Mouse (Mus musculus): ENCODE measurements around the gene Ptprs.

The Ptprs gene

GRCm38 (mm10) chr17:56420022-56420421 lies 56.3 kb downstream of the Ptprs start:
- no peak for DNase-seq

DNA sequence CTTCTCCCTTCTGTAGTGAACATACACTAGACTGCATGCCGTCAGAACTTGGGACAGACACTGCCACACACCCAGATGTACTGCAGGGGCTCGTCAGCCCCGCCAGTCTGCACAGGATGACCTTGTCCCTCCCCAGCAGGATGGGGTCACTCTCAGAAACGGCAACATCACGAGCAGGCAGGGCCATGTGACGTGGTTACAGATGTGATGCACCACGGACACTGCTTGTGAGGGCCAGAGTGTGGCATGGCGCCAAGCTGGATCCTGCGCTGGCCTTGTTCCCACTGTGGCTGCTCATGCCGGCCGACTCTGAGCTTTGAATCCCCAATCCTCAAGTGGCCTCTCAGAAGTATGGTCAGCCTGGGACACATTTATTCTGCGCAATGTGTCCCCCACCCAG lies 58.0 kb downstream of the Ptprs start:
- DNase-seq: no peak

GRCm38 (mm10) chr17:56414785-56415184 lies 61.5 kb downstream of the Ptprs start:
- DNase-seq: no peak

DNA sequence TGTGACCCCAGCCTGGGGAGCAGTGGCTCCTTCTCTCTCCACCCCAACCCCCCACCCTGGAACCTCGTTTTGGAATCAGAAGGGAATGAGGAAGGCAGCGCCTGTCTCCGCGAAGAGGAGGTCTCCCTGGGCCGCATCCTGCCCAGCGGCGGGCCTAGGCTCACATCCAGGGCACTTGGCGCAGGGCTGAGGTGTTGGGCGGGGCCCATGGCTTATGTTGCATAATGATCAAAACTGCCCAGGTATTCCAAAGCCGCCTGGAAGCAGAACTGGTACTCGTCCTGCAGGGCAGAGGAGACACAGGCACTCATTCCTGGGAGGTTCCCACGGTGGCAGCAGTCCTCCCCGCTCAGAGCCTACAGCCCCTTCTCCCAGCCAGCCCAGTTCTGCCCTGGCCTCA lies 63.2 kb downstream of the Ptprs start:
- no peak for DNase-seq

GRCm38 (mm10) chr17:56411437-56411836 lies 64.8 kb downstream of the Ptprs start:
- no peak for DNase-seq

GRCm38 (mm10) chr17:56409759-56410158 lies 66.5 kb downstream of the Ptprs start:
- peak; percentile 43 for DNase-seq

DNA sequence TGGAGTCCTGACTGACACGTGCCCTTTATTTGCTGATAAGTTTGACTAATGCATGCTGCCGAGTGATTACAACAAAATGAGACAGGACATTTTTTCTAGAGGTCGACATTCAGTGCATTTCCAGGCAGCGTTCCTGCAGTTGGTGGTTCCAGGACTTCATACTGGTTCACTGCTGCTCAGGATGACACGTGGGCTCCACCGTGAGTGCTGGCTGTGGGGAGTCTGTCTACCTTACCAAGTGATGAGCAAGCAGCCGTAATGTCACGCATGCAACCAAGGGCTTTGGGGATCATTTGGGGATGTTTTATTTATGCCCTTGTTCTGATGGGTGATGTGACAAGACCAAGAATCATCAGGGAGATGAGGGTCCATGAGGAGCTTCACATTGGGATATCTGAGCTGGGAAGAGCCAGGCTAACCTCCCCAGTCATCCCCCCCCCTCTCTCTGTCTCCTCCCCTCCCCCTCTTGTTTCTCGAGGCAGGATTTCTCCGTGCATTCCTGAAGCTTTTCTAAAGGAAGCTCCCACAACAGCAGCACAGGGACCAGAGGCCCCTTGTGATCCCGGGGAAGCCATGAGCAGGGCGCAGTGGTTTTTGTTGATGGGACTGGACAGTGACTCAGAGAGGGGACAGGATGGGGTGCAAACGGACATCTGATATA lies 67.2 kb downstream of the Ptprs start:
- DNase-seq: peak; percentile 53

DNA sequence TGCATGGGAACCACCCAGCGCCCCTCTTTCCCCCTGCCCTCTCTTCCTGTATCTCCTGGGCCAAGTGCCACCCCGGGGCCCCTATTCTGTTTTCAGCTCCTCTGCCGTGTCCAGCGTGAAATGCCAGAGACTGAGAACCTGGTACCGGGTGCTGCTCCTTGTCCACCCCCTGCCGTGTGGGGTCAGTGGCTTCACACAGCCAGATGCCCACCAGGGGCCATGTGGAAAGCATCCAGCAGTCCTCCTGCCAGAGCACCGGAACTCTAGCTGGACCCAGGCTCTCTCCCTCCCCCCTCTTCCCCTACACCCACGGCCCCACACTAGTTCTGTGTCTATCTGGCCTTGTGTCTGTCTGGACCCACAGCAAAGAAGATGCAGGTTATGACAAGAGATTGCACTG lies 68.9 kb downstream of the Ptprs start:
- DNase-seq: peak; percentile 45

- DNase-seq: peak; percentile 66
Observed at GRCm38 (mm10) chr17:56406878-56407277, 69.4 kb downstream of the Ptprs start.

GRCm38 (mm10) chr17:56405856-56406840 lies 70.1 kb downstream of the Ptprs start:
- DNase-seq: peak; percentile 30

- DNase-seq: no peak
Observed at GRCm38 (mm10) chr17:56405341-56405740, 70.9 kb downstream of the Ptprs start.

GRCm38 (mm10) chr17:56401051-56401521 lies 75.2 kb downstream of the Ptprs start:
- no peak for DNase-seq

DNA sequence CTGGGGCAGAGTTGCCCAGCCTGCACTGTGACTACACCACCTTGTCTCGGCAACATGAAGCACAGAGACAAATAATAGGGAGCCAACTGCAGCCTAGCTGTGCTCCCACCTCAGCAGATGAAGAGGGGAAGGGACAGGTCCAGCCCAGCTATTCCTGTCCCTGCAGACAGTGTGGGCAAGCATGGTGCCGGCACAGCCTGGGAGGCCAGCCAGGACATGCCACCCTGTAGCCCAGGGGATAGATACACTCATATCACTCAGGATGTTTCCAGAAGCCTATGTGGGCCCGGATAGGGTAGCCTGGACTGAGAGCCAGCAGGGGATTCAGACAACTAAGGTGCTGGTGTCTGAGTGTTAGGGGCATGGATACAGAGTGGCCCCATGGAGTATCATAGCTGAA lies 76.1 kb downstream of the Ptprs start:
- DNase-seq: no peak

DNA sequence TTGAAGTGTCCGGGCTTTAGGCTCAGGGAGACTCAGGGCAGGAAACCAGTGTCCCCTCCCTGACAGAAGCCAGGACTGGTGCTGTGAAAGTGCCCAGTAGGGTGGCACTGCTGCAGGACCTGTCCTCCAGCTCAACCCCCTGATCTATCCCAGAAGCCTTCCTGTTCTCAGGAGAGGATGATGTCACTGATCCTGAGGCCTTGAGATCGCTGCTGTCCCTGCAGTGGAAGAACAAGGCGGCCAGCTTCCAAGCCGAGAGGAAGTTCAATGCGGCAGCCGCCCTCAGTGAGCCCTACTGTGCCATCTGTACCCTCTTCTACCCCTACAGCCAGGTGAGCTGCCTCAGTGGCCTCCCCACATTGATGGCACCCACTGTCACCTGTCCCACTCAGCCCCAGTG lies 80.2 kb downstream of the Ptprs start:
- DNase-seq: no peak

DNA sequence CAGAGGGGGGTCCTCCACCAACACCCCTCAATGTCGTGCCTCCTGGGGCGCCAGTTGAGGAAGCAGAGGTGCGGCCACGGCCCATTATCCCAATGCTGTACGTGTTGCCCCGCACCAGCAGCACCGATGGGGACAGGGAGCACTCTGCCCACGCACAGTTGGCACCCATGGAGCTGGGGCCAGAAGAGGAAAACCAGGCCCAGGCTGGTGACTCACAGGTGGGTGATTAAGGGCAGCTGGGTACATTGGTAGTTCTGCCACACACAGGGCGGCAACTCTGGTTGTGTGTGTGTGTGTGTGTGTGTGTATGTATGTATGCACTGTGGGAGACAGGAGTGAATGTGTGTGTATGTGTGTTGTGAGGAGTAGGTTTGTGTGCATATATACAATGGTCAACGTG lies 82.4 kb downstream of the Ptprs start:
- no peak for DNase-seq

DNA sequence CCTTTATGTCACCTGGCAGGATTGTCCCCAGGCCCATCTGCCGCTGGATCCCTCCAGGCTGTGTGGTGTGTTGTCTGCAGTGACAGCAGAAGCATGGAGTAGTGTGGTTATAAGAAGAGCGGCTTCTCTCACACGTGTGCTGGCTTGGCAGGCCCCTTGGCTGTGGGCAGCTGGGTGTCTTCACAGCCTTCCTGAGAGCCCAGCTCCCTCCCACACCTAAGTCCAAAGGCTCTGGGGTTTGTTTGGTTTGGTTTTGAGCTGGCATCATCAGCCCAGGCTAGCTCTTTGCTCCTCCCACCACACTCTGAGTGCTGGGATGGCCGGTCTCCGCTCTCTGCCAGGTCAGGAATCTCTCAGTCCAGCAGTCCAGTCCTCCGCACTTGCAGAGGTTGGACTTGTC lies 83.0 kb downstream of the Ptprs start:
- DNase-seq: no peak

DNA sequence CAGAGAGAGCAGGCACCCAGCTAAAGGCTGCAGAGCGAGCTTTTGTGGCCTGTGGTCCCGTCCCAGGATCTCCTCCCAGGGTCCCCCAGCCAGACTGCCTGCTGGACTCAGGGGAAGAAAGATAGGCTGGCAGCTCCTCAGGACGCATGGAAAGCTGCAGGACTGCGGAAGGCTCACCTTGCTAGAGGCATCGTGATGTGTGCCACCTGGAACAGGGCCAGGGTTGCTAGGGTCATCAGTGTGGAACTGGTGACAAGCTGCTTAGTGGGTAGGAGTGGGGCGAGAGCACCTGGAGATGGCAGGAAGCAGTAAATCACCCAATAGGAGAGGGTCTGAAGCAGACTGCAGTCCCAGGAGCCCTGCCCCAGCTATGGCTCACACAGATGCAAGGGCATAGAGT lies 88.7 kb downstream of the Ptprs start:
- no peak for DNase-seq

DNA sequence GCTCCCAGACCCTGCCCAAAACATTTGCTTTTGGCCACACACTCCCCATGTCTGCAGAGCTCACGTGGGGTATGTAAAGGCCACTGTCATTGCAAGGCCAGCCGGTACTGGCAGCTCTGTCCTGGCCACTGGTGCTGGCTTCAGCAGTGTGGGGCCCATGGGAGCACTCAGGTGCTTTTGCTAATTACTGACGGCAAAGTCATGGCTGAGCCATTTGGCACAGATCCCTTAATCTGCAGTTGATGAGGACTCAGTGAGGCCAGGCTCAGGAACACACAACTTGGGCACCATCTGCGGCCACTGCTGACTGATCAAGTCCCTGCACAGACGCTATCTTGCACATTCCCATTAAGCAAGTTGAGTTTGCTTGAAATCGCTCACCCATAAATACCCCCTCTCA lies 91.4 kb downstream of the Ptprs start:
- peak; percentile 48 for DNase-seq

DNA sequence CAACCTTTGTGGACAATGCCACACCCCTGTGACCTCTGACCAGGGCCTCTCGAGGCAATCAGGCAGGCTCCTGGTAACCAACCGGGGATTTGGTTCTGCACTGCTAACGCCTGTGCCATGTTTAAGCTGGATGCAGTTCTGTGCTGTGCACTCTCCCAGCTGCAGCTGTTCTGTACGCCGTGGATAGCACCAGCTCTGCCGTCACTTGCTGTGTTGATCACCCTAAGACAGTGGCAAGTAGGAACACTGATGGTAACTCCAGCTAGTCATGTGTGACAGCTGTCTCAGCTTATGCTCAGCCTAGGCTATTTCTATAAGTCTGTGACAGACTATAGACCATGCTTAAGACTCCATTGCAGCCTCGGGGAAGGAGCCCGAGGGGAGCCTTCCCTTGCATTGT lies 93.3 kb downstream of the Ptprs start:
- DNase-seq: no peak

DNA sequence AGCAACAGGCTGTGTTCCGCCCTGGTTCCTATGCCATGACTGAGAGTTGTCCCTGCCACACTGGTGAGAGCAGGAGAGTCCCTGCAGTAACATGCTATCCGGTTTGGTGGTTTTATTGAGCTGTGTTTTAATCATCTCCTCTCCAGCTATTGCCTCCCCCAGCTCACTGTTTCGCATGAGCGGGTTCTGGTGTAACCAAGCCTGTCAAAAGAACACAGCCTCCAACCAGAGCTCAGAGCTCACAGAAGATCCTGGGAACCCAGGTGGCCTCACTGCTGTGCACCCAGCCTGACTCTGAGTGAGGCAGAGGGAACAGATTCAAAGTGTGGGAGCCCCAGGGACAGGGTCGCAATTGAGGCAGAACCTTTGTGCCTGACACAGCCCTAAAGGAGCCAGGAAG lies 95.1 kb downstream of the Ptprs start:
- peak; percentile 30 for DNase-seq

DNA sequence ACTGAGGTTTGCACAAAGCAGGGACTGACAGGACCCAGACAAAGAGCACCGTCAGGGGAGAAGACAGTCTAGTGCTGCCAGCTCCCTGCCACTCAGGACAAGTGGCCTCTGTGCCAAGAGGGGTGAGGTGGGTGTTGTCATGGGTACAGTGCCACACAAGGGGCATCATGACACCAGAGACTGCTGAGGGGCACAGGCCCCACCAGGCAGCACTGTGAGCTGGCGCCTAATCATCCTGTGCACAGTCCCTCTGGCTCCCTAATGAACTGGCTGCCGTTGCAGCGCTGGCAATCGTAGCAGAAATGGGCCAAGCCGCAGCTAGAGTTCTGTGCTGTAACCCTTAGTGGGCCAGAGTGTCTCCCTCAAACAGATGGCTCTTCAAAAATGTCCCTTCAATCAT lies 96.0 kb downstream of the Ptprs start:
- DNase-seq: peak; percentile 92

DNA sequence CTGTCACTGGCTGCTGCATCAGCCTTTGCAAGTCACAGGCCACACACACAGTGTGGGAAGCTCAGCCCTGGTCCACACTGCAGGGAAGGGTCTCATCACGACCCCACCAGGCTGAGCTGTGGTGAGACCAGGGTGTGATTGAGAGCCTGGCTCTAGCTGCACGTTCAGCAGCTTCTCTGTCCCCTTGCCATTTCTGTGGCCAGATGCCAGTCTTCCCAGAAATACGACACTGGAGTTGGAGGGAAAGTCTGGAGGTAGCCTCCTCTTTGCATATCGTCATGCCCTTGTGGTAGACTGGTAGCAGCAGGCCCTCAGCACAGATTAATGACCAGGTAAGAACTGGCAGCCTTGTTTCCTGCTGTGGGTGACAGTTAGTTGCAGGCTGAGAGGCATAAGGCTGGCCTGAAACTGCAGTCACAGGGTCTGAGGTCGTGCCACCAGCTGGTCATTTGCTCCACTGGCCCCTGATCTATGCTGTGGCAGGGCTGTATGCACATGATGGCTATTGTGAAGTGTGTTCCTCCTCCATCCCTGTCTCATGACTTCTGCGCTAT lies 96.9 kb downstream of the Ptprs start:
- peak; percentile 36 for DNase-seq

DNA sequence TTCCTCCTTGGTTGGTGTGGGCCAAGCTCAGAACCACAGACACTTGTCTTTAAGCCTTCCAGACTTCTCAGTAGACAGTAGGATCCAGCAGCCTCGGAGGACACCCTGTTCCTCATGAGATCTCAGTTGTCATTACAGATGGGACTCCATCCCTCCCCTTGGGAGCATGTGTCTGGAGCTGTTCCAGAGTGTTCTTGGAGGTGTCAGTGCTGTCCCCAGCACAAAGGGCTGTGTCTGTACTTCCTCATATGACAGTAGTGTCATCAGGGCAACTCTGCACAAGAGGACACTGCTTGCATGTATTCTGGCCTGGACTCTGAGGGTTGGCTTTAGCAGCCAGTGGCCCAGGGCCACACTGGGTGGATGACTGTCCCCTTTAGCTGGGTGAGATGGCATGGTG lies 101.4 kb downstream of the Ptprs start:
- DNase-seq: no peak

Data from retina, postnatal 1 day (tissue).